ENCODE assay signal across 1 mouse cellular context in the genomic region with DNA sequence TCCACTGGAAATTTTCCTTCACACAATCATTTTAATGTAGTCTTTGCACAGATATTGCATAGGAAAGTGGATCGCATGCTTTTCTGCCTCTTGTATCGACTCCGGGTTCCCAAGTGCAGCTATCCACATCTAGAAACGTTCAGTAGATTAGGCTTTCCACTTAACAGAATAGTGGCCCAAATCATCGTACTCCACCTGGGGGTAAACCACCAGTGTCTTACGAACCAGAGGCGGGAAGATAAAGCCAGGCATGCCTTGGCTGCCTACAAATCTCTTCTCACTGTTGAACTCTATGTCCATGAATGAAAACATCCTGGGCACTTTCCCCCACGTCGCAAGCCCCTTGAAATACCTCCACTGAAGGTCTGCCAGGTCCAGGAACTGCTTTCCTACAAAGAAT.
TF ChIP-seq lines count a peak whose summit lies in the region.

No protein-coding gene starts in this region.

TF ChIP-seq in MEL, 35 proteins besides CTCF, POLR2A, EP300 and RAD21 (continued from another document):
- no peak for TF ChIP-seq POLR2AphosphoS2 (IDR thresholded peaks at IDR 0.05; ENCODE audit: low read length)
- no peak for TF ChIP-seq E2F4 (IDR thresholded peaks at IDR 0.05; ENCODE audit: borderline replicate concordance, low read depth, low read length)
- TF ChIP-seq MAX (IDR thresholded peaks at IDR 0.05; ENCODE audit: low read length): no peak
- no peak for TF ChIP-seq RCOR1 (IDR thresholded peaks at IDR 0.05; ENCODE audit: low read depth, low read length)
- no peak for TF ChIP-seq ZKSCAN1 (IDR thresholded peaks at IDR 0.05; ENCODE audit: low read depth, low read length)
- no peak for TF ChIP-seq SIN3A (IDR thresholded peaks at IDR 0.05; ENCODE audit: low read length)
- TF ChIP-seq TCF12 (IDR thresholded peaks at IDR 0.05; ENCODE audit: low read depth, low read length): no peak
- TF ChIP-seq HCFC1 (IDR thresholded peaks at IDR 0.05; ENCODE audit: low read depth, low read length): no peak
- no peak for TF ChIP-seq NELFE (IDR thresholded peaks at IDR 0.05; ENCODE audit: low read depth, low read length)
- TF ChIP-seq GABPA (IDR thresholded peaks at IDR 0.05; ENCODE audit: low read depth, low read length): no peak
- no peak for TF ChIP-seq MYB (IDR thresholded peaks at IDR 0.05; ENCODE audit: low read depth, low read length)
